Mouse (Mus musculus): Measurements from ENCODE around the gene Bap1.

- TF ChIP-seq ZNF384 (IDR thresholded peaks at IDR 0.05; ENCODE audit: low read depth, low read length) = no peak
- no peak for TF ChIP-seq MAFK (IDR thresholded peaks at IDR 0.05; ENCODE audit: insufficient read depth, low read depth, low read length)
- no peak for TF ChIP-seq ZC3H11A (IDR thresholded peaks at IDR 0.05; ENCODE audit: borderline replicate concordance, low read depth, low read length)
These were observed 20.9 kb downstream of the Bap1 start for GRCm38 (mm10) chr14:31272164-31272563.
